Mouse (Mus musculus): ENCODE data around the gene Txndc15. TPM values are rescaled to one million over a fixed set of nuclear protein-coding genes. Genes with fewer than 3 reads are reported as not detected.

Gene Txndc15
- total RNA-seq (2021) = 10 to 100 TPM; 39.4 to 47.1 TPM
- polyA plus RNA-seq (2012; rRNA removed) = 29.1 and 37.5 TPM in 2 replicates
- long read RNA-seq, transcript Txndc15-201 (5 exons, 1,527 nt) = major isoform, 76 of 84 reads
- long read RNA-seq, partial matches to known transcripts = 3 of 84 reads
- long read RNA-seq, other reads (novel, unspliced or antisense) = 5 of 84 reads

GRCm38 (mm10) chr13:55714501-55715166, at the start of gene Txndc15:
Gene Txndc15 (plus strand): TSS chr13:55714650.
- Histone ChIP-seq H3K27ac (peak within 1 kb of the TSS; percentile 93), H3K79me2 (replicated peaks; ENCODE audit: control insufficient read depth, insufficient read depth, low read length) (peaks cover 2% of the 10 kb centered on the region), H3K9ac (ENCODE audit: low read depth, low read length) (peak within 1 kb of the TSS; percentile 94), H3K27me3 (ENCODE audit: control insufficient read depth, insufficient read depth, low read length) (no peaks in the 10 kb centered on the region), H3K4me3 (peak within 1 kb of the TSS; percentile 64), H3K4me1 (ENCODE audit: control insufficient read depth, insufficient read depth, low read length) (no peaks in the 10 kb centered on the region; the same call in 1 of the 2 replicates), H3K36me3 (ENCODE audit: control insufficient read depth, insufficient read depth, low read length) (no peaks in the 10 kb centered on the region; the same call in 1 of the 2 replicates)
- TF ChIP-seq POLR2A (IDR thresholded peaks at IDR 0.05; ENCODE audit: insufficient read depth, low read depth, low read length) = 0 out of 2 replicates have a peak, but pooled peaks have one; percentile 51
- TF ChIP-seq EP300 (IDR thresholded peaks at IDR 0.05; ENCODE audit: insufficient read depth, low read depth, low read length) = 0 out of 2 replicates have a peak, but pooled peaks have one; percentile 54
- no peak for TF ChIP-seq CTCF (IDR thresholded peaks at IDR 0.05)
- intact Hi-C loops (cut with DNase I) = loop anchor here (1.0 kb wide), 2 partner anchors 13 to 21 kb away; partner anchors contain the start of genes B230219D22Rik and Pcbd2
- DNase-seq = peak; percentile 91 to 98
- under 1% methylated on average over 63 of the region's 63 CpGs for WGBS

DNA sequence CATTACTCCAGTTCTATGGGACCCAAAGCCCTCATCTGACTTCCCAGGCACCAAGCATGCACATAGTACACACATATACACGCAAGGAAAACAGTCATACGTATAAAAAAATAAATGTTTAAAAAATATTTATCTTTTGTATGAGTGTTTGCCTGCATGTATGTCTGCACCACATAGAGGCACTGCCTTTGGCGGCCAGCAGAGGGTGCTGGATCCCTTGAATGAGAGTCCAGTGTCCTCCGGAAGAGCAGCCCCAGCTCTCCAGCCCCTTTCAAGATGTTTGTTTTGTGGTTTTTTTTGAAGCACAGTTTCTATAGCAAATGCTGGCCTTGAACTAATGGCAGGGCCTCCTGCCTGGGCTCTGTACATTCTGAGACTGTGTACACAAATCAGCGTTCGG, 45.9 kb upstream of the Txndc15 start:
- no peaks in the 10 kb centered on the region for H3K27me3 ChIP-seq (ENCODE audit: control insufficient read depth, insufficient read depth, low read length)
- no peaks in the 10 kb centered on the region for H3K79me2 ChIP-seq (replicated peaks; ENCODE audit: control insufficient read depth, insufficient read depth, low read length)
- peak; percentile 9 to 45 for DNase-seq
- no peaks in the 10 kb centered on the region for H3K36me3 ChIP-seq (ENCODE audit: control insufficient read depth, insufficient read depth, low read length)
- no peak overlapping the region for H3K9ac ChIP-seq (ENCODE audit: low read depth, low read length)
- intact Hi-C loops (cut with DNase I) = no loop called here
- H3K27ac ChIP-seq = no peak overlapping the region
- H3K4me3 ChIP-seq = no peak overlapping the region
- 87% methylated on average over 6 of the region's 6 CpGs for WGBS
- no peaks in the 10 kb centered on the region for H3K4me1 ChIP-seq (ENCODE audit: control insufficient read depth, insufficient read depth, low read length)
- TF ChIP-seq CTCF (IDR thresholded peaks at IDR 0.05) (peak; percentile 67), POLR2A (IDR thresholded peaks at IDR 0.05; ENCODE audit: insufficient read depth, low read depth, low read length) (no peak), EP300 (IDR thresholded peaks at IDR 0.05; ENCODE audit: insufficient read depth, low read depth, low read length) (no peak)

- TF ChIP-seq CTCF (IDR thresholded peaks at IDR 0.05) (no peak), POLR2A (IDR thresholded peaks at IDR 0.05; ENCODE audit: insufficient read depth, low read depth, low read length) (no peak), EP300 (IDR thresholded peaks at IDR 0.05; ENCODE audit: insufficient read depth, low read depth, low read length) (no peak)
- Histone ChIP-seq H3K27me3 (ENCODE audit: control insufficient read depth, insufficient read depth, low read length) (no peaks in the 10 kb centered on the region), H3K79me2 (replicated peaks; ENCODE audit: control insufficient read depth, insufficient read depth, low read length) (no peaks in the 10 kb centered on the region), H3K36me3 (ENCODE audit: control insufficient read depth, insufficient read depth, low read length) (no peaks in the 10 kb centered on the region), H3K4me1 (ENCODE audit: control insufficient read depth, insufficient read depth, low read length) (no peaks in the 10 kb centered on the region), H3K9ac (ENCODE audit: low read depth, low read length) (no peak overlapping the region), H3K27ac (no peak overlapping the region), H3K4me3 (no peak overlapping the region)
- 83% methylated on average over 6 of the region's 6 CpGs for WGBS
- intact Hi-C loops (cut with DNase I) = no loop called here
- no peak for DNase-seq
These were observed 41.7 kb upstream of the Txndc15 start for GRCm38 (mm10) chr13:55672711-55673110.

DNA sequence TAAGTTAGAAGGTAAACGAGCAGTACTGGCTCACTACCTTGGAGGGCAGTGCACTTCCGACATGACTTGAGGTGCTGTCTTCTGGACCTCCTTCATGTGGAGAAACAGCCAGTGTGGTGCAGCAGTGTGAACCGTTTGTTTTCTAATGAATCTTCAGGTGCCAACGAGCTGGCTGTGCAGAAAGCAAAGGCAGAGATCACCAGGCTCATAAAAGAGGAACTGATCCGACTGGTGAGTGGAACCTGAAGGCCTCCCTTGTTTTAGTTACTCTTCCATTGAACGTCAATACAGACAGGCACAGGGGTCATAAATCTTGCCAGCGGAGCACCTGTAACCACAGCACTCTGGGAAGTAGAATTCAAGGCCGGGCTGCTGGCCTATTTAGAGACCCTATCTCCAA, 37.1 kb upstream of the Txndc15 start:
- Histone ChIP-seq H3K36me3 (ENCODE audit: control insufficient read depth, insufficient read depth, low read length) (no peaks in the 10 kb centered on the region), H3K4me3 (no peak overlapping the region), H3K27ac (no peak overlapping the region), H3K9ac (ENCODE audit: low read depth, low read length) (no peak overlapping the region), H3K4me1 (ENCODE audit: control insufficient read depth, insufficient read depth, low read length) (no peaks in the 10 kb centered on the region), H3K79me2 (replicated peaks; ENCODE audit: control insufficient read depth, insufficient read depth, low read length) (no peaks in the 10 kb centered on the region), H3K27me3 (ENCODE audit: control insufficient read depth, insufficient read depth, low read length) (no peaks in the 10 kb centered on the region)
- TF ChIP-seq EP300 (IDR thresholded peaks at IDR 0.05; ENCODE audit: insufficient read depth, low read depth, low read length) = no peak
- TF ChIP-seq CTCF (IDR thresholded peaks at IDR 0.05) = no peak
- no peak for TF ChIP-seq POLR2A (IDR thresholded peaks at IDR 0.05; ENCODE audit: insufficient read depth, low read depth, low read length)
- intact Hi-C loops (cut with DNase I) = no loop called here
- 83% methylated on average over 8 of the region's 8 CpGs for WGBS
- DNase-seq = no peak

- no peaks in the 10 kb centered on the region for H3K4me1 ChIP-seq (ENCODE audit: control insufficient read depth, insufficient read depth, low read length)
- DNase-seq = no peak
- H3K79me2 ChIP-seq (replicated peaks; ENCODE audit: control insufficient read depth, insufficient read depth, low read length) = no peaks in the 10 kb centered on the region
- no peaks in the 10 kb centered on the region for H3K36me3 ChIP-seq (ENCODE audit: control insufficient read depth, insufficient read depth, low read length)
- WGBS = 82% methylated on average over 9 of the region's 9 CpGs
- no peaks in the 10 kb centered on the region for H3K27me3 ChIP-seq (ENCODE audit: control insufficient read depth, insufficient read depth, low read length)
- no peak overlapping the region for H3K27ac ChIP-seq
- no peak overlapping the region for H3K9ac ChIP-seq (ENCODE audit: low read depth, low read length)
- no peak for TF ChIP-seq POLR2A (IDR thresholded peaks at IDR 0.05; ENCODE audit: insufficient read depth, low read depth, low read length)
- TF ChIP-seq EP300 (IDR thresholded peaks at IDR 0.05; ENCODE audit: insufficient read depth, low read depth, low read length) = no peak
- no peak for TF ChIP-seq CTCF (IDR thresholded peaks at IDR 0.05)
- intact Hi-C loops (cut with DNase I) = no loop called here
- H3K4me3 ChIP-seq = no peak overlapping the region
These were observed 32.2 kb upstream of the Txndc15 start for GRCm38 (mm10) chr13:55682201-55682600.

GRCm38 (mm10) chr13:55683581-55683980, 30.9 kb upstream of the Txndc15 start:
- H3K27me3 ChIP-seq (ENCODE audit: control insufficient read depth, insufficient read depth, low read length) = no peaks in the 10 kb centered on the region
- H3K4me3 ChIP-seq = no peak overlapping the region
- H3K79me2 ChIP-seq (replicated peaks; ENCODE audit: control insufficient read depth, insufficient read depth, low read length) = no peaks in the 10 kb centered on the region
- no peaks in the 10 kb centered on the region for H3K4me1 ChIP-seq (ENCODE audit: control insufficient read depth, insufficient read depth, low read length)
- 81% methylated on average over 3 of the region's 3 CpGs for WGBS
- intact Hi-C loops (cut with DNase I) = no loop called here
- TF ChIP-seq CTCF (IDR thresholded peaks at IDR 0.05) (no peak), POLR2A (IDR thresholded peaks at IDR 0.05; ENCODE audit: insufficient read depth, low read depth, low read length) (no peak), EP300 (IDR thresholded peaks at IDR 0.05; ENCODE audit: insufficient read depth, low read depth, low read length) (no peak)
- H3K9ac ChIP-seq (ENCODE audit: low read depth, low read length) = no peak overlapping the region
- DNase-seq = no peak
- H3K27ac ChIP-seq = no peak overlapping the region
- no peaks in the 10 kb centered on the region for H3K36me3 ChIP-seq (ENCODE audit: control insufficient read depth, insufficient read depth, low read length)

All from heart, adult 2 months (tissue).